Mouse (Mus musculus): ENCODE measurements around the gene Kif5c.

Kif5c gene

DNA sequence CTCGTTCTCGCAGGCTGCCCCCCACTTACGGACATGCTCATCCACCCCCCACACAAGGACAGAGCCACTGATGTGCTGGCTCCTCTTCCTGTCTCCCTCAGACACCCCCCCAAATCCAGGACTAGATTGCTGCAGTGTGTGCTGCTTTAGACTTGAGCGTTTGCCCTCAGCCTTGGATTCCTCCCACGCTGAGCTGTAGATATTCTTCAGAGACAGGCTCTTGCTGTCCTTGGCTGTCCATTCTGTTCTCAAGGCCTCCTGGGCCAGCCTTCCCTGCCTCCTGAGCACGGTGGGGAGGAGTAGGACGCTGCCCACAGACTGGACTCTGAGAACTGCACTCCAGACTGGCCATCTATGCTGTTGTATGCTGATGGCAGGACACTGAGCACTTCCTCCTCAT is 127.8 kb downstream of the Kif5c start:
- DNase-seq (ENCODE audit: low read depth, low spot score): no peak

DNA sequence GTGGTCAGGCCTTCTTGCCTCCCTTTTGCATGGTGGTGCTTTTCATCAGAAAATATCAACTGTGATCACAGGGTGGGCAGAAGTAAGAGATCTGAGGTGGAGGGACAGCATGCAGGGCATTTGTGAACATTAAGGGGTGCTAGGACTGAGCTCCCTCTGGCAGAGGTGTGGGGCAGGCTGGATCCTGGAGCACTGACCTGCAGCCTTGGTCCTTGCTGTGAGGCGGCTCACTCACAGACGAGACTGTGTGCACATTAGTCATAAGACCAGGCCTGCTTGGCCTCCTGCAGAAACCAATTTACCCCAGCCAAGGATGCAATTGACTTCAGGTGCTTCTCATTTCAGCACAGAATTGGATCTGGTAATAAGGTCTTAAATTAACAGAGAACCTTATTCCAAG is 128.6 kb downstream of the Kif5c start:
- DNase-seq (ENCODE audit: low read depth, low spot score): no peak

DNA sequence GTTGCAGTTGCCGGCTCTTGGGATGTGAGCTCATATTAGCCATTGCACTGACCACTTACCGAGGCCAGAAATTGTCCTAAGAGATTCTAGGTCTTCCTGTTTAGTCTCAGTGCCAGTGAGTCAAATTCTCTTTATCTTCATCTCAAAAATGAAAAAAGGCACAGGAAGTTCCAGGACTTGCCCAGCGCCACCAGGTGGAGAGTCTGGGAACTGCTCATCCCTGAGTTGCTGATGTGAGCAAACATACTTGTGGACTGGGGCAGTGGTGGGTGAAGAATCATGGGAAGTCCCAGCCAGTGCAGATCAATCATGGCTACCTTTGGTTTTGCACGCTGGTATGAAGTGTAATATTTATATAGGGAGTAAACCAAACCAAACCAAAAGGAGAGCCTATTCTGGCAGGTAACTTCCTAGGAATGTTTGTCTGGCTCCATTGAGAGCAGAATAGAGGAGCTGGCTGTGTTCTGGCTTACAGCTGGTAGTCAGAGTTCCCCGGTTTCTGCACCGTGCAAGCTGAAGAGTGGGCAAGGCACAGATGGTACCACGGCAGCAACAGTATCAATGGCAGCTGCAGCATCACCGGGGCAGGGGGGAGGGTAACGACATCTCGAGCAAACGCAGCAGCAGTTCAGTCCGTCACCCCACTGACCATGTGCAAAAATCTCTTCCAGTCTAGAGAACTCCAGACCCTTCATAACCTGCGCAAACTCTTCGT is 129.7 kb downstream of the Kif5c start:
- peak; percentile 55 for DNase-seq (ENCODE audit: low read depth, low spot score)

DNA sequence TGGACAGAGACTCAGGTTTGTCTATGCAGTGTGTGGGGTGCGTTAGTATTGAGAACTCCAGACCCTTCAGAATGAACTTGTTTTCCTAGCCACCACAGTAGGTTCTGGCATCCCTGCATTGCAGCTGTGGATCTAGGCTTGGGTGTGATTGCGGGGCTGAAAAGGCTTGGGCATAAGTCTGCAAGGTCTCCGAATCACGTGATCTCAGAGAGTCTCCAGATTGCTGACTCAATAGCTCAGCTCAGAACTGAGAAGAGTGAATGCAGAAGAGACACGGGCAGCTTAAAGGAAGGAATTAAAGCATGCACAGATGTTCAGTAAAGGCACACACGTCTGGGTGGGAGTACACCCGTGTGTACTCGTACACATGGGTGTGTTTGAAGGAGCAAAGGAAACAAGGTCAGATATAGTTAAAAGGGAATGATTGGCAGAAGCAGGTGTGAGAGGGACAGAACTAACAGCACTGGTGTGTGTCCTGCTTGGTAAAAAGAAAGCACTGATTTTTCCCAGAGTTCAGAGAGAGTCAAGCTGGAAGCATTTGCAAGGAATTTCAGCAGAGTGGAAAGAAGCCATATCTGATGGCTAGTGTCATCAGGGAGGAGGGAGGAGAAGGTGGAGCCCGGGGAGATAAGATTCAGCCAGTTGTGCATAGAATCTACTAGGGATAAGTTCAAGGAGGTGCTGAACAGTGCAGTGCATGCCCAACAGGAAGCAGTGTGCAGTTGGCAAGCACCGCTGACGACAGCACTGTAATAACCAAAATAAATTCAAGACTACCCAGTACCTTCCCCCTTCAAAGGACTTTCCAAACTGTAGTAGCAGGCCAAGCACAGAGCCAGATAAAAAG is 130.9 kb downstream of the Kif5c start:
- DNase-seq (ENCODE audit: low read depth, low spot score): no peak

DNA sequence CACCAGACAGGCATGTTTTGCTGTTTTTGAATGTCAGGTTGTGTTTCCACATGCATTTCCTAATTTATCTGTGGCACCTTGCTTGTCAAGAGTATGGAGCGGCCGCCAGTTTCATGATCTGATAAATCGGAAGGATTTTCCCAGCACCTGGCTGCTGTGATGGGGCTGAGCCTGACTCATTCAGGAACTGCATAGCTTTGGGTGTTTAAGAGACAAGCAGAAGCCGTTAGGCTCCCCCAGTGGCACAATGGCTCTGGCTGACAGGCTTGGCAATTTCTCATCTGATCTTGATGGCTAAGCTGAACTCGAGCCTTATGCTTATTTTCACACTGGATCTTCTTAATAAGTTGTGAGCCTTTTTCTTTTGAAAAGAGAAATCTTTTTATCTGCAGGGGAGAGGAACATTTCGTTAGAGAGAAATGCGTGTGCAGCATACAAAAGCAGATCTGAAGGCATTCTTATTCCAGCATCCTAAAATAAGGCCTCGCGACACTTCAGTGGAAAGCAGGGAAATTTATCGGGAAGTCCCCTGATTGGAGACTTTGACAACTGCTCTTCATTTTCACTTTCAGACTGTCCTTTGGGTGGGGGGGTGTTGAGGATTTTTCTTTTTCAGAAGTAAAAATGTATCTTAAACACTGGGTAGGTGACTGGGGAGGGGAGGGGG is 132.6 kb downstream of the Kif5c start:
- DNase-seq (ENCODE audit: low read depth, low spot score): no peak

DNA sequence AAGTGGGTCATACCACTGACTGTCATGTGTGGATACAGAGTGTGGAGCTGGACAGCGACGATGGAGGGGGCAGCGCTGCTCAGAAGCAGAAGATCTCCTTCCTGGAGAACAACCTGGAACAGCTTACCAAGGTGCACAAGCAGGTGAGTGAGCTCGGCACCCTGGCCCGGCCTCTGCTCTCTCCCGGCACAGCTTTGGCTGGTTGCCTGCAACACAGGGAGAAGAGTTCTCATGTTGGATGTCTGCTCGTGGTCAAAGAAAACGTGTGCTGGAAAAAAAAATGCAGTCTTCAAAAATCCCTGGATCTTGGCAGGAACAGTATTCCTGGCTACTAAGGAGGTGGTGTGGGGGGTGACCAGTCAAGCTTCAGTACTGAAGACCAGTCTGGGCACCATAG is 133.1 kb downstream of the Kif5c start:
- no peak for DNase-seq (ENCODE audit: low read depth, low spot score)

DNA sequence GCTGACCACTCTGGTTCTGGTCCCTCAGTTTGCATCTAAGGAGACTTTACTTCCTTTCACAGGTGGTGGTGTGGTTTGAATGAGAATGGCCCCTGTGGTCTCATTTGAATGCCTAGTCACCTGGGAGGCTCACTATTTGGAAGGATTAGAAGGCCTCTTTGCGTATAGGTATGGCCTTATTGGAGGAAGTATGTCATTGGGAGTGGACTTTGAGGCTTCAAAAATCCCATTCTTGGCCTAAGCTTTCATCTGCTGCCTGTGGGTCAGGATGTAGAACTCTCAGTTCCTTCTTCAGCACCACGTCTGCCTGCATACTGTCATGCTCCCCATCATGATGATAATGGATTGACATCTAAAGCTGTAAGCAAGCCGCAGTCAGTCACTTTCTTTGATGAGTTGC is 134.0 kb downstream of the Kif5c start:
- no peak for DNase-seq (ENCODE audit: low read depth, low spot score)

DNA sequence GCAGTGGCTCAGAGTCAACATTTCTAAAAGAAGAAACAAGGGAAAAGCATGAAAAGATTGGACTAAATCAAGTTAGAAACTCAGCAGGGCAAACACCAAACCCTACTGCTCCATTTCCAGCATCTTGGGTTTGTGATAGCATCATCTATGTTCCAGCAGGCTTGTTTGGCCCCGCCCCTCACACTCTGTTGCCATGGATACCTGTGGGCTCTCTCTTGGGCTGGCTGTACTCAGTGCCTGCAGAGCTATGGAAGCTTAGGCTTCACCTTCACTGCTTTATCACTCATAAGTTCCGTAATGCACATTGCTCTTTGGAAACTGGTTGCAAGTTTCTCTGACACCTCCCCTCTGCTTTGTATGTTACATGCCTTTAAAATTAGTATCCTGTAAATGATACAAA is 136.0 kb downstream of the Kif5c start:
- DNase-seq (ENCODE audit: low read depth, low spot score): no peak

DNA sequence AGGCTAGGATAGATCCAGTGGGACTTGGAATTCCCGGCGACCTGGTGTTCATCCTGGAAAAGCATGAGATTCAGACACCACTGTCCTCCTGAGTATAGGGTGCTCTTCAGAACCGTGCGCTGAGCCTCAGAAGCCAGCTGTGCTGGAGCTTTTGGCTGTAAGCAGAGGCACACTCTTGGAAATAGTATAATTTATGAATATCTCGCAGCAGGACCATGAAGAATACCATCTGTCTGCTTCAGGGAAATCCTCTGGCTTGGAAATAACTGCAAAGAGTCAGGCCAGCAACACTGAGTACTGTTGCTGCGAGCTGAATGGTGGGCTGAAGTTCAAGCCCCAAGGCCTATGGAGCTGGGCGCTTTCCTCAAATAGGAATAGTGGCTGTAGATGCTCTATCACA is 138.5 kb downstream of the Kif5c start:
- no peak for DNase-seq (ENCODE audit: low read depth, low spot score)

DNA sequence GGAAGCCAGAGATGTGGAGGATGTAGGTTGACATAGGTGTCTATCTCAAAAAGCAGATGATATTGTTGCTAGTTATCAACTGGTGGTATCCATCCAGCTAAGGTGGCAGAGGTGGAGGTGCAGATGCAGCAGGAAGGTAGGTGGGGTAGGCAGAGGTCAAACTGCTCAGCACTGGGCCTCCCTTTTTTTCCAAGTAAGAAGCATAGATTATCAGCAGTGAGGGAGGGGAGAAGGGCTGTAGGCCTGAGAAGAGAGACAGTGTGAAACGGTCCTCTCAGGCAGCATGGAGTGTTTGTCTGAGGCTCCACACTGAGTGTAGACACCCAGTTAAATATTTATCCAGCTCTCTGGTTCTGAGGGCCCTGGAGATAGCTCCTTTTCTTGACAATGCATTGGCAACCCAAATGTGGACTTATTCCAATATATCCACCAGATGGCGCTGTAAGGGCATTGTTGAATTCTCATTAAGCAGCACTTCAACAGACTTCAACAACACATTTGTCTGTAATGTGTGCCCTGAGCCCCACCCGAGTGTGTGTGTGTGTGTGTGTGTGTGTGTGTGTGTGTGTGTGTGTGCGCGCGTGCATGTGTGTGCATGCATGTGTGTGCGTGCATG is 145.3 kb downstream of the Kif5c start:
- peak; percentile 86 for DNase-seq (ENCODE audit: low read depth, low spot score)

DNA sequence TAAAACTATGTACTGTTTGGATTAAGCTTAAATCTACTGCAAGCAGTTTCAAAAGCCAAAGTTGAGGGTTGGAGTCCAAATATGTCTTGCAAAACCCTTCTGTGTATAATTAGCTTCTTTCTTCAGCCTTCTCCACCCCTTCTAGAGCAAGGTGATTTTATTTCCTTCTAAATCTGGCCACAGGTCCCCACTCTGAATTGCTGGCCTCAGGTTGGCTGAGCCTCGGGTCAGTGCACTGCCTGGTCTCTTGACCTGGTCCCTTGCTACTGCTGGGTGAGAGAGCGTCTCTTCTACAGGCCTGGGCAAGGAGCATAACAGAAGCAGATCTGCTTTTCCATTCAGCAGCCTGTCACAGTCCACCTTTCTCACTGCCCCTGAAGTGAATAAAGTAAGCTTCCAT is 149.8 kb downstream of the Kif5c start:
- no peak for DNase-seq (ENCODE audit: low read depth, low spot score)

DNA sequence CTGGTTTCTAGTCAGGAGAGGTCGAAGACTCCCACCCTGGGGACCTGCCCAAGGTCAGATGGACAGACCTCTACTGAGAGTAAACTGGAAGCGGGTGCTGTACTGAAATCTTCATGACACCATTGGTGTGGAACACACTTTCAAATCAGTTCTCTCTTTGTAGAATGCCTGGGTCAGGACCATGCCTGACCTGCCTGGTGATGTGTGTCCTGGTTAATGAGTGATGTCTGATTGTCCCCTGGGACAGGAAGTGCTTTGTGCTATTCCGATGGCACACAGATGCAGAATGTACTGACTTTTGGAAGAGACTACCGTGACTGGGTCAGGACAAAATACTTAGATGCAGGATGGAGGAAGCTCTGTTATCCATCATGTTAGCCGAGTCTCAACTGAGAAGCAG is 151.3 kb downstream of the Kif5c start:
- DNase-seq (ENCODE audit: low read depth, low spot score): no peak

DNA sequence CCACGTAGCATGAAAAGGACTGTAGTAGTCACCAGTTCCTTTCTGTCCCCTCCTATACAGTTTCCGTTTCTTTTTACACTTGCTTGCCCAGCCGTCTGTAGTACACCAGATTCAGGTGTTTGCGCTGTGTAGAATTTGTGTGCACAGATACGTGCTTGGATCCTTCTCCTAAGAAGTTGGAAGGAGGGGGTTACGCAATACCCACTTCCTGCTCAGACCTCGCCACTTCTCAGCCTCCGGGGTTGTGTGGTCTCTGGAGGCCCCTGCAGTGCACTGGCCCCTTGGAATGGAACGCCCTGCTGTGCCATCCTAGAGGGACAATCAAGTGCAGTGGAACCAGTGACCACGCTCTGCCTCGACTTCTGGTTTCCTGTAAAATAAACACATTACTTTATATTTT is 152.1 kb downstream of the Kif5c start:
- no peak for DNase-seq (ENCODE audit: low read depth, low spot score)

DNA sequence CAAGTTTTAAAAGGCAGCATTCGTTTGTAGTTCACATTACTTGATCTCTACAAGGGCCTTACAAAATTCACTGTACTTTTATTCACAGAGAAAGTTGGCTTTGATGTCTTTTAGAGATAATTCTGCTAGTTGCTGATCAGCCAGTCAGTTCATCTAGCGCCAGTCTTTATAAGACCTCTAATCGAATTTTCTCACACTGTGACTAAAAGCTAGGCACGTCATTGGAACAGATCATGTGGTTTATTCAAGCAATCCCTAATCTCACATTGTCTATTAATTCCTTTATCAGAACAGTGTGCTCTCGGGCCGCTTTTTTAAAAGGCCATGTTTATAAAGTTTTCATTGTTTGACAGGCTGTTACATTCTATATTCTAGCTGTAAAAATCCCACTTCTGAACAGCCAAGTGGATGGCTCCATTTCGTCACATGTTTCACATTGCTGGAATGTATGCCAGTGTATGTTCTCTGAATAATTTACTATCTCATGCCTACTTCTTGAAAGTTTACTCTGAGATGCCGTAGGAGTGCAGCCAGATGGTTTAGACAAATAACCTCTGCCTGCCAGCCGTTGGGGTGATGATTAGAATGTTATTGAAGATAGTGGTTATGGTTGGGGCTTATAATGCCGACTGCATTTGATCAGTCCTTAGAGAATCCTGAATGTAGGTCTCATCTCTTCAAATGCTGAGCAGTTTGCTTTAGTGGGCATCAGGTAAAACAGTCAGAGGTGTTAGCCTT is 154.3 kb downstream of the Kif5c start:
- no peak for DNase-seq (ENCODE audit: low read depth, low spot score)

DNA sequence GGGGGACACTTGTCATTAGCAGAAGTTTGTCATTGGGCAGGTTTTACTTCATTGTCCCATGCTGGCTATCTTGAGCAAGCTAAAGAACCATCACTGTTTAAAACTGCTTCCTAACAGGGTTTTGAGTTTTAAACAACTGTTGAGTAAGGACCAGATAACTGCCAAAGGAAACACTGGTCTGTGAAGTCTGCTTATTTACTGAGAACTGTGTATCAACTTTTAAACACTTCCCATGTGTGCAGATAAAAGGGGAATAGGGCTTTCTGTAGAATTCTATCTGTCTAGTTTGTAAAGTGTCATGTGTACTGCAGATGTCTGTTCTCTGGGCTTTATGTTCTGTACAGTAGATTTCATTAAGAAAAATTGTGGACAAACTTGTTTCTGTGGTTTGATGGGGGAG is 155.1 kb downstream of the Kif5c start:
- DNase-seq (ENCODE audit: low read depth, low spot score): no peak

DNA sequence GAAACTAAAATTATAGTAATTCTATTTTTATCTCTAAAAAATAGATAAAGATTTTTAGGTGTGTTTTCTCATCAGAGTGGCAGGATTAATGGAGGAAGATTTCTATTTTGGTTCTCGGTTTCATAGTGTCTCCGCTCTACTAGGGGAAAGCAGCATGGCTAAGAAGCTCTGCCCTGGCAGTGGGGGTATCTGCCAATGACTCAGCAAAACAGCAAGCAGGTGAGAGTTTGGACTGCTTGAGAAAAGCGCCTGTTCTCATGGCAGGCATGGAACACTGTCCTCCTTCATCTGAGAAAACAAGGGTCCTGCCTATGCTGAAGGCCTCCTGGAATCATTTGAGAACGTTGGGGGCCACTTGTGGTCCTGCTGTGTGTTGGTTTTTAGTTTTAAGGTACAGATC is 156.1 kb downstream of the Kif5c start:
- DNase-seq (ENCODE audit: low read depth, low spot score): no peak

DNA sequence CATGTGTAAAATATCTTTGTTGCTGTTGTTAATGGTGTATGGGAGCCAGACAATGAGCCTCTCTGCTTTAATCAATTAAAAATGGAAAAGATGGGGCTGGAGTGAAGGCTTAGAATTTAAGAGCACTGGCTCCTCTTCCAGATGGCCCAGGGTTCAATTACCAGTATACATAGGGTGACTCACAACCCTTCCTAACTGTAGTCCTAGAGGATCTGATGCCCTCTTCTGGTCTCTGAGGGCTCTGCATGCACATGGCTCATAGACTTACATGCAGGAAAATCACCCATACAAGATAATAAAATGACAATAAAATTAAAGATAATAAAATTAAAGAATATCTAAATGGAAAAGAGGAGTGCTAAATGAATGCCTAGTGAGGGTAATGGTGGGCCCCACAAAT is 156.6 kb downstream of the Kif5c start:
- no peak for DNase-seq (ENCODE audit: low read depth, low spot score)

DNA sequence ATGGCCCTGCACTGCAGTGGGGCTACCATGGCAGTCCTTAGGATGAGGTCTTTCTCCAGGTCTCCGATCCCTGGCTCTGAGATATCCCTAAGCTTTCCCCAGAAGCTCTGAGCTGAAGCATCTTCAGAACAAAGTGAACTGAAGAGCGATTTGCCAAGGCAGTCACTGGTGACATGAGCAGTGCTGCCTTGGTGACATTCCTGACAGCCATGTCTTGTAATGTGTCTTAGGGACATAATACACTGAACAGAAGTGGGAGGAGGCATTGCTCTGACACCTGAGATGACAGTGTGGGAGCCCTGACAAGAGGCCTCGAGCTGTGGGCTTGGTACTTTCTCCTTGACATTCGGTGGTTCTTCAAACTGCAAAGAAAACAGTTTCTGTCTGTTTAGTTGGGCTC is 157.3 kb downstream of the Kif5c start:
- DNase-seq (ENCODE audit: low read depth, low spot score): no peak

DNA sequence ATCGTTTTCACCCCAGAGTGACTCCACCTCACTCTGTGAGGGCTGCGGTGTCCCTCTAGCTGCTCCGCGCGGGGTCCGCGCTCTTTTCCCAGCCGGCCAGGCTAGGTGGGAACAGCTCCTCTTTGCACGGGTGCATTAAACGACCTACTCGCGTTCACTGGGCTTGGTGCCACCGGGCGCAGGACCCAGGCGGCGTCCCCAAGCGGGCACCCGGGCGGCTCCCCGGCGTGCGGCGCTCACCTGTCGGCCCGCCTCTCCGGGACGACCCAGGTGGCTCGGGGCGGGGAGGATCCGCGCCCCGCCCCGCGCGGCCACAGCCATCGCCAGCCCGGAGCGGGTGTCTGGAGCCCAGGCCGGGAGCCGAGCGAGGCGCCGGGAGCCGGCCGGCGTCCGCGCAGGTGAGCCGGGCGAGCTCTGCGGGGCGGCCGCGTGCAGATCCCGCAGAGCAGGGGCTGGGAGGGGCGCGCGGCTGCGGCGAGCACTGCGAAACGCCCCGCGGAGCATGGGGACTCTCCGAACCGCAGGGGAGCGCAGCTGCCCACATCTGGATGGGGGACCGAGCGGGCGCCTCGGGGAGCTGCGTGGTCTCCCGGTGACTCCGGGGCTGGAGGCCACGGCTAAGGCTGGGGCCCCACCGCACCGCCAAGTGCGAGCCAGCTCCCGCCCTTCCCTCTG is 168.4 kb downstream of the Kif5c start, which contains the start of gene Lypd6b:
TSS of gene Lypd6b (plus strand) at position 313 of the 675 bp plus-strand sequence.
- no peak for DNase-seq (ENCODE audit: low read depth, low spot score)

DNA sequence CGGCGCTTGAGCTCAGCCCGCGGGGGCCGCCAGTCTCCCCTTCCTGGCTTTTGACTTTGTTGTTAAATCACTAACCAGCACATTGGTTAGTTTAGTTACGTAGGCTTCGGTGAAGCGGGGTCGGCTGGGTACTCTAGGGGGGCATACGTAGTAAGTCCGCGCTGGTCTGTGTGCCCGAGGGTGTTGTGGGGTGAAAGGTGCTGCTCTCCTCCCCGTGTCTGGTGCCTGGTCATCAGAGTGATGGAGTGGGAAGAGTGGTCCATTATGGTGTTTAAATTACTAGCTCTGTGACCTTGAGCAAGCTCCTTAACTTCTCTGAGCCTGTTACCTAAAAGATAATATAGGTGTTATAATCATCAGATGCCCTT is 168.9 kb downstream of the Kif5c start:
- DNase-seq (ENCODE audit: low read depth, low spot score): no peak

DNA sequence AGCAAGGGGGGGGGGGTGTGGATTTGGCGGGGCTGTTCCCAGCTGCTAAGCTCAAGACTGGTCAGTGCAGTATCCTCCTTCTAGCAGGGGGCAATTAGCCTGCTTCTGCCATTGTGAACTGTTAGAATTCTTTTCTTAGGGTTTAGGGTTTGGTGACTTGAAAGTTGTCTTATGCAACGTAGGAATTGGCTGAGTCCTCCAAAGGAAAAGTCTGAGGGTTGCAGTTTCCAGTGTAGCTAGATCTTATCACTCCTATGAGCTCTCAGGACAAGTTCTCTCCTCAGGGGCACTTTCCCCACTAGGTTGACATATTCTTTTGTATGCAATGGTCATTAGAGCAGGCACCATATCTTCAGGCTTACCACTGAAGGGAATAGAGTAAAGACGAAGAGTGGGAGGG is 169.5 kb downstream of the Kif5c start:
- no peak for DNase-seq (ENCODE audit: low read depth, low spot score)
